Mouse (Mus musculus) heart, embryonic 15.5 days (tissue): ENCODE measurements around the gene Asb3. TPM values are rescaled to one million over a fixed set of nuclear protein-coding genes. Genes with fewer than 3 reads are reported as not detected.

Experiments
- ATAC-seq: fragments of 200-750 bp; cut with Nextera tagmentation; replicated peaks from 2 replicates; pipeline ENCODE4 v1.8.0; 2017; ENCODE audit warnings: low read depth, moderate TSS enrichment; ENCODE audit not compliant: insufficient number of reproducible peaks, insufficient read depth, low FRiP score
- H3K27ac ChIP-seq: fragments of 300-500 bp; sonication (generic); 2 replicates; pipeline ENCODE4 v1.5.1; 2015; ENCODE audit warnings: mild to moderate bottlenecking, inconsistent platforms
- H3K27me3 ChIP-seq: fragments of 300-500 bp; sonication (generic); 2 replicates; pipeline ENCODE4 v1.6.1; 2015; ENCODE audit warnings: inconsistent platforms
- H3K36me3 ChIP-seq: fragments of 300-500 bp; sonication (generic); 2 replicates; pipeline ENCODE4 v1.6.1; 2015; ENCODE audit warnings: mild to moderate bottlenecking, inconsistent platforms
- H3K4me1 ChIP-seq: fragments of 300-500 bp; sonication (generic); replicated peaks from 2 replicates; pipeline ENCODE4 v1.6.1; 2015; ENCODE audit warnings: inconsistent platforms
- H3K4me2 ChIP-seq: fragments of 300-500 bp; sonication (generic); 2 replicates; pipeline ENCODE4 v1.6.1; 2015; ENCODE audit warnings: inconsistent platforms, mild to moderate bottlenecking, moderate library complexity
- H3K4me3 ChIP-seq: fragments of 300-500 bp; sonication (generic); 2 replicates; pipeline ENCODE4 v1.5.1; 2015; ENCODE audit warnings: mild to moderate bottlenecking, inconsistent platforms
- H3K9ac ChIP-seq: fragments of 300-500 bp; sonication (generic); 2 replicates; pipeline ENCODE4 v1.6.1; 2015; ENCODE audit warnings: mild to moderate bottlenecking, inconsistent platforms
- H3K9me3 ChIP-seq: fragments of 300-500 bp; sonication (generic); replicated peaks from 2 replicates; pipeline ENCODE4 v1.6.1; 2016; ENCODE audit warnings: inconsistent platforms
- WGBS: fragments of 180-500 bp; shearing (Covaris S2); methylation state at CpG from one replicate; pipeline ENCODE4 v1.1.7; 2015; ENCODE audit warnings: mixed read lengths; 5-methylcytosine and 5-hydroxymethylcytosine counted together
- polyA plus RNA-seq: library from polyadenylated mRNA; unstranded; fragments of >200 nt; fragmentation: Nextera tagmentation; extraction: Ambion mirVana; gene quantifications from 2 replicates; pipeline ENCODE4 v1.2.1, GENCODE M21; 2015

Gene Asb3
- polyA plus RNA-seq, 1 experiment from 2014 or later, result 17.7 TPM

- no peak overlapping the region for H3K4me2 ChIP-seq
- H3K36me3 ChIP-seq, result peaks cover 57% of the 10 kb centered on the region
- no peak overlapping the region for H3K9ac ChIP-seq
- H3K4me3 ChIP-seq, result no peak overlapping the region
- H3K4me1 ChIP-seq, result no peaks in the 10 kb centered on the region
- H3K9me3 ChIP-seq, result no peaks in the 10 kb centered on the region
- no peak overlapping the region for H3K27ac ChIP-seq
- no peak for ATAC-seq
- H3K27me3 ChIP-seq, result no peaks in the 10 kb centered on the region
- 100% methylated on average over 2 of the region's 2 CpGs for WGBS
These were observed 58.3 kb downstream of the Asb3 start for GRCm38 (mm10) chr11:30943522-30943921.

GRCm38 (mm10) chr11:30952829-30953228 lies 67.6 kb downstream of the Asb3 start:
- ATAC-seq, result no peak
- H3K4me3 ChIP-seq, result peak overlapping the region; percentile 96
- peaks cover 11% of the 10 kb centered on the region for H3K4me1 ChIP-seq
- 0 out of 2 replicates have a peak overlapping the region, but pooled peaks have one; percentile 84 for H3K9ac ChIP-seq
- WGBS, result 65% methylated on average over 5 of the region's 5 CpGs
- peak overlapping the region; percentile 71 for H3K4me2 ChIP-seq
- H3K27me3 ChIP-seq, result no peaks in the 10 kb centered on the region
- H3K27ac ChIP-seq, result no peak overlapping the region
- peaks cover 39% of the 10 kb centered on the region for H3K36me3 ChIP-seq
- no peaks in the 10 kb centered on the region for H3K9me3 ChIP-seq

GRCm38 (mm10) chr11:30953469-30954154 lies 68.4 kb downstream of the Asb3 start:
- H3K27me3 ChIP-seq, result no peaks in the 10 kb centered on the region
- H3K9ac ChIP-seq, result peak overlapping the region; percentile 84
- peaks cover 36% of the 10 kb centered on the region for H3K36me3 ChIP-seq
- ATAC-seq, result peak; percentile 88
- H3K4me3 ChIP-seq, result peak overlapping the region; percentile 96
- no peaks in the 10 kb centered on the region for H3K9me3 ChIP-seq
- H3K4me2 ChIP-seq, result peak overlapping the region; percentile 71
- WGBS, result under 1% methylated on average over 29 of the region's 32 CpGs
- peak overlapping the region; percentile 89 for H3K27ac ChIP-seq
- peaks cover 11% of the 10 kb centered on the region for H3K4me1 ChIP-seq

GRCm38 (mm10) chr11:30954279-30954725 lies 69.1 kb downstream of the Asb3 start, which contains the start of gene Erlec1:
Gene Erlec1 (minus strand): TSS chr11:30954335.
- under 1% methylated on average over 40 of the region's 40 CpGs for WGBS
- Histone ChIP-seq H3K9me3 (no peaks in the 10 kb centered on the region), H3K4me1 (peaks cover 11% of the 10 kb centered on the region), H3K36me3 (peaks cover 29% of the 10 kb centered on the region), H3K4me2 (peak within 1 kb of the TSS; percentile 71), H3K27ac (peak within 1 kb of the TSS; percentile 89), H3K9ac (peak within 1 kb of the TSS; percentile 92), H3K4me3 (peak within 1 kb of the TSS; percentile 96), H3K27me3 (no peaks in the 10 kb centered on the region)
- ATAC-seq, result peak; percentile 96

- 44% methylated on average over 2 of the region's 2 CpGs for WGBS
- no peak overlapping the region for H3K9ac ChIP-seq
- H3K4me1 ChIP-seq, result peaks cover 9% of the 10 kb centered on the region
- H3K36me3 ChIP-seq, result no peaks in the 10 kb centered on the region
- ATAC-seq, result no peak
- H3K4me2 ChIP-seq, result peak overlapping the region; percentile 78
- no peak overlapping the region for H3K4me3 ChIP-seq
- no peaks in the 10 kb centered on the region for H3K9me3 ChIP-seq
- H3K27ac ChIP-seq, result no peak overlapping the region
- H3K27me3 ChIP-seq, result no peaks in the 10 kb centered on the region
These were observed 100.0 kb downstream of the Asb3 start for GRCm38 (mm10) chr11:30985237-30985636.

- H3K36me3 ChIP-seq, result no peaks in the 10 kb centered on the region
- H3K9ac ChIP-seq, result peak within 1 kb of the TSS; percentile 77
- peak within 1 kb of the TSS; percentile 78 for H3K4me2 ChIP-seq
- no peaks in the 10 kb centered on the region for H3K9me3 ChIP-seq
- WGBS, result under 1% methylated on average over 22 of the region's 22 CpGs
- peaks cover 9% of the 10 kb centered on the region for H3K4me1 ChIP-seq
- ATAC-seq, result peak; percentile 96
- peak within 1 kb of the TSS; percentile 73 for H3K4me3 ChIP-seq
- no peaks in the 10 kb centered on the region for H3K27me3 ChIP-seq
- H3K27ac ChIP-seq, result peak within 1 kb of the TSS; percentile 87
These were observed 100.8 kb downstream of the Asb3 start, which contains the start of gene Chac2 for GRCm38 (mm10) chr11:30985877-30986624. Gene Chac2 (minus strand): TSS chr11:30986350.

- Histone ChIP-seq H3K4me3 (peak overlapping the region; percentile 73), H3K4me2 (peak overlapping the region; percentile 78), H3K27me3 (no peaks in the 10 kb centered on the region), H3K36me3 (no peaks in the 10 kb centered on the region), H3K4me1 (peaks cover 9% of the 10 kb centered on the region), H3K27ac (peak overlapping the region; percentile 87), H3K9me3 (no peaks in the 10 kb centered on the region), H3K9ac (peak overlapping the region; percentile 77)
- 0% methylated on average over 2 of the region's 2 CpGs for WGBS
- ATAC-seq, result peak; percentile 75
These were observed 101.4 kb downstream of the Asb3 start for GRCm38 (mm10) chr11:30986625-30987017.

GRCm38 (mm10) chr11:30996670-30997069 lies 111.5 kb downstream of the Asb3 start:
- ATAC-seq, result no peak
- no peak overlapping the region for H3K4me3 ChIP-seq
- no peak overlapping the region for H3K9ac ChIP-seq
- no peaks in the 10 kb centered on the region for H3K4me1 ChIP-seq
- H3K4me2 ChIP-seq, result no peak overlapping the region
- 86% methylated on average over 3 of the region's 3 CpGs for WGBS
- no peak overlapping the region for H3K27ac ChIP-seq
- no peaks in the 10 kb centered on the region for H3K27me3 ChIP-seq
- H3K9me3 ChIP-seq, result no peaks in the 10 kb centered on the region
- H3K36me3 ChIP-seq, result no peaks in the 10 kb centered on the region

GRCm38 (mm10) chr11:30998199-30998598 lies 113.0 kb downstream of the Asb3 start:
- ATAC-seq, result no peak
- WGBS, result 79% methylated on average over 5 of the region's 5 CpGs

GRCm38 (mm10) chr11:30998704-30999103 lies 113.5 kb downstream of the Asb3 start:
- Histone ChIP-seq H3K27ac (no peak overlapping the region), H3K36me3 (no peaks in the 10 kb centered on the region), H3K9ac (no peak overlapping the region), H3K4me3 (no peak overlapping the region), H3K9me3 (no peaks in the 10 kb centered on the region), H3K4me2 (no peak overlapping the region), H3K27me3 (no peaks in the 10 kb centered on the region), H3K4me1 (no peaks in the 10 kb centered on the region)
- WGBS, result 65% methylated on average over 2 of the region's 2 CpGs
- ATAC-seq, result no peak

More at GRCm38 (mm10) chr11:30998199-30998598, 113.0 kb downstream of the Asb3 start:
- Histone ChIP-seq H3K4me3 (no peak overlapping the region), H3K9me3 (no peaks in the 10 kb centered on the region), H3K4me2 (no peak overlapping the region), H3K4me1 (no peaks in the 10 kb centered on the region), H3K27ac (no peak overlapping the region), H3K27me3 (no peaks in the 10 kb centered on the region), H3K36me3 (no peaks in the 10 kb centered on the region), H3K9ac (no peak overlapping the region)

GRCm38 (mm10) chr11:31000028-31000427 lies 114.8 kb downstream of the Asb3 start:
- Histone ChIP-seq H3K4me2 (no peak overlapping the region), H3K4me3 (no peak overlapping the region), H3K36me3 (no peaks in the 10 kb centered on the region), H3K27ac (no peak overlapping the region), H3K4me1 (no peaks in the 10 kb centered on the region), H3K9me3 (no peaks in the 10 kb centered on the region), H3K27me3 (no peaks in the 10 kb centered on the region), H3K9ac (no peak overlapping the region)
- ATAC-seq, result no peak
- WGBS, result 74% methylated on average over 2 of the region's 2 CpGs
